Mouse (Mus musculus) brown adipose tissue, adult 24 weeks (tissue): ENCODE data around the gene Dot1l. TPM values are rescaled to one million over a fixed set of nuclear protein-coding genes. Genes with fewer than 3 reads are reported as not detected.
"Not testable (repeated sequence)": the region's sequence is repeated elsewhere in the genome, so short reads cannot be mapped to it uniquely, and the experiment has no call there.

ENCODE experiments used
- H3K27ac ChIP-seq: fragments of 200-500 bp; replicated peaks from 2 replicates; pipeline ENCODE4 v1.5.1; 2012; ENCODE audit warnings: low read depth, mild to moderate bottlenecking, low read length
- H3K4me1 ChIP-seq: fragments of 200-500 bp; 2 replicates; pipeline ENCODE4 v1.6.1; 2012; ENCODE audit warnings: low read length, mixed read lengths; ENCODE audit not compliant: control insufficient read depth, insufficient read depth, insufficient read length
- H3K4me3 ChIP-seq: fragments of 200-500 bp; 2 replicates; pipeline ENCODE4 v1.5.1; 2012; ENCODE audit warnings: low read depth, mild to moderate bottlenecking, low read length, moderate library complexity; ENCODE audit not compliant: insufficient read depth
- polyA plus RNA-seq: library from polyadenylated mRNA; stranded (reverse); fragments of >200 nt; gene quantifications from 2 replicates; pipeline ENCODE4 v1.2.4, GENCODE M21; 2012; ENCODE audit not compliant: missing spikeins, insufficient read depth, insufficient read length

Gene Dot1l
- polyA plus RNA-seq, 1 experiment = 11.5 TPM

- H3K4me1 ChIP-seq = no peaks in the 10 kb centered on the region; the same call in 1 of the 2 replicates
- peak overlapping the region; percentile 46 for H3K4me3 ChIP-seq
- no peak overlapping the region for H3K27ac ChIP-seq
These were observed 51.5 kb downstream of the Dot1l start for GRCm38 (mm10) chr10:80806341-80807056.

- no peaks in the 10 kb centered on the region; the same call in 1 of the 2 replicates for H3K4me1 ChIP-seq
- no peak overlapping the region for H3K27ac ChIP-seq
- peak overlapping the region; percentile 46 for H3K4me3 ChIP-seq
These were observed 52.1 kb downstream of the Dot1l start for GRCm38 (mm10) chr10:80807057-80807627.

- Histone ChIP-seq H3K4me3 (peak overlapping the region; percentile 13; the same call in 1 of the 2 replicates), H3K27ac (no peak overlapping the region), H3K4me1 (no peaks in the 10 kb centered on the region; the same call in 1 of the 2 replicates)
These were observed 53.3 kb downstream of the Dot1l start for GRCm38 (mm10) chr10:80808099-80808984.

- Histone ChIP-seq H3K4me1 (no peaks in the 10 kb centered on the region; the same call in 1 of the 2 replicates), H3K4me3 (peak overlapping the region; percentile 13), H3K27ac (no peak overlapping the region)
These were observed 54.1 kb downstream of the Dot1l start for GRCm38 (mm10) chr10:80808985-80809632.

GRCm38 (mm10) chr10:80810084-80810483 lies 55.1 kb downstream of the Dot1l start:
- Histone ChIP-seq H3K4me1 (no peaks in the 10 kb centered on the region; the same call in 1 of the 2 replicates), H3K27ac (no peak overlapping the region), H3K4me3 (no peak overlapping the region)

GRCm38 (mm10) chr10:80812391-80813041 lies 57.5 kb downstream of the Dot1l start:
- Histone ChIP-seq H3K4me1 (no peaks in the 10 kb centered on the region), H3K27ac (no peak overlapping the region), H3K4me3 (no peak overlapping the region)

GRCm38 (mm10) chr10:80813366-80813765 lies 58.4 kb downstream of the Dot1l start, which contains the start of gene Jsrp1:
Jsrp1 (minus strand) TSS chr10:80813498.
- Histone ChIP-seq H3K4me1 (no peaks in the 10 kb centered on the region), H3K27ac (no peak within 1 kb of the TSS), H3K4me3 (no peak within 1 kb of the TSS)

- no peaks in the 10 kb centered on the region for H3K4me1 ChIP-seq
- no peak overlapping the region for H3K4me3 ChIP-seq
- H3K27ac ChIP-seq = no peak overlapping the region
These were observed 59.8 kb downstream of the Dot1l start for GRCm38 (mm10) chr10:80814800-80815199.

- not testable (repeated sequence) for H3K27ac ChIP-seq, H3K4me3 ChIP-seq, H3K4me1 ChIP-seq
These were observed 61.3 kb downstream of the Dot1l start for GRCm38 (mm10) chr10:80816303-80816702.

GRCm38 (mm10) chr10:80817164-80817563 lies 62.2 kb downstream of the Dot1l start:
- no peak overlapping the region for H3K27ac ChIP-seq
- no peaks in the 10 kb centered on the region for H3K4me1 ChIP-seq
- no peak overlapping the region for H3K4me3 ChIP-seq

GRCm38 (mm10) chr10:80817955-80818354 lies 62.9 kb downstream of the Dot1l start:
- not testable (repeated sequence) for H3K27ac ChIP-seq, H3K4me1 ChIP-seq, H3K4me3 ChIP-seq

- Histone ChIP-seq H3K4me3 (no peak overlapping the region), H3K4me1 (no peaks in the 10 kb centered on the region), H3K27ac (no peak overlapping the region)
These were observed 63.7 kb downstream of the Dot1l start for GRCm38 (mm10) chr10:80818599-80819281.

GRCm38 (mm10) chr10:80819406-80819805 lies 64.4 kb downstream of the Dot1l start:
- Histone ChIP-seq H3K27ac (no peak overlapping the region), H3K4me3 (no peak overlapping the region)

GRCm38 (mm10) chr10:80821991-80822390 lies 67.0 kb downstream of the Dot1l start:
- no peaks in the 10 kb centered on the region for H3K4me1 ChIP-seq
- H3K27ac ChIP-seq = no peak overlapping the region

More at GRCm38 (mm10) chr10:80819406-80819805, 64.4 kb downstream of the Dot1l start:
- H3K4me1 ChIP-seq = no peaks in the 10 kb centered on the region

More at GRCm38 (mm10) chr10:80821991-80822390, 67.0 kb downstream of the Dot1l start:
- H3K4me3 ChIP-seq = no peak overlapping the region
